Mouse (Mus musculus): Measurements from ENCODE around the gene Usp43.

DNA sequence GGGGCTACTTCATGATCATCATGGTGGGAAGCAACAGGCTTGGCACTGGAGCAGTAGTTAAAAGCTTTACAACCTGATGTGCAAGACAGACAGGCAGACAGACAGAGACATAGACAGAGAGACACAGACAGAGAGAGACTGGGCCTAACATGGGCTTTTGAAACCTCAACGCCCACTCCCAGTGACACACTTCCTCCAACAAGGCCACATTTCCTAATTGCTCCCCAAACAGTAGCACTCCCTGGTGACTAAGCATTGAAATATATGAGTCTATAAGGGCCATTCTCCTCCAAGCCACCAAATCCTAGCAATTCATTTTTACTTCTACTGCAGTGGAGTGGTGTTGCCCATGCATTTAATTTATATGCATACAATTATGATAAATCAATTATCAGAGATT is 82.1 kb downstream of the Usp43 start:
- TF ChIP-seq EP300 (IDR thresholded peaks at IDR 0.05) (no peak), CTCF (IDR thresholded peaks at IDR 0.05) (no peak)
